Comparison of ENCODE assay signal across 8 mouse cellular contexts in genomic region chr8:83681099-83681498, GRCm38 (mm10). TPM values are rescaled to one million over a fixed set of nuclear protein-coding genes. Genes with fewer than 3 reads are reported as not detected.
DNase-seq lines count a peak whose midpoint lies in the region; ATAC-seq and TF ChIP-seq lines count a peak whose summit lies in the region.

No protein-coding gene starts in this region.

- no peak for TF ChIP-seq CTCF in hindbrain, postnatal 0 days (IDR thresholded peaks at IDR 0.05; ENCODE audit: low read depth)

- WGBS in hindbrain, embryonic 10.5 days = 27% methylated on average over 6 of the region's 6 CpGs
- WGBS in hindbrain, postnatal 0 days = 42% methylated on average over 6 of the region's 6 CpGs
- 28% methylated on average over 6 of the region's 6 CpGs for WGBS in neural tube, embryonic 15.5 days
- WGBS in limb, embryonic 14.5 days = 19% methylated on average over 6 of the region's 6 CpGs

- peaks cover 96% of the 10 kb centered on the region for H3K36me3 ChIP-seq in hindbrain, embryonic 10.5 days
- peaks cover 66% of the 10 kb centered on the region for H3K36me3 ChIP-seq in hindbrain, postnatal 0 days (ENCODE audit: insufficient read depth, low read length)
- H3K36me3 ChIP-seq in neural tube, embryonic 15.5 days = peaks cover 92% of the 10 kb centered on the region
- peaks cover 72% of the 10 kb centered on the region for H3K36me3 ChIP-seq in limb, embryonic 14.5 days (ENCODE audit: control insufficient read depth, insufficient read depth, low read length)

- H3K4me1 ChIP-seq in hindbrain, embryonic 10.5 days (replicated peaks) = peaks cover 12% of the 10 kb centered on the region
- H3K4me1 ChIP-seq in hindbrain, postnatal 0 days (ENCODE audit: insufficient read depth, low read length) = no peaks in the 10 kb centered on the region
- no peaks in the 10 kb centered on the region for H3K4me1 ChIP-seq in neural tube, embryonic 15.5 days
- H3K4me1 ChIP-seq in limb, embryonic 14.5 days (ENCODE audit: control insufficient read depth, insufficient read depth, low read length) = peaks cover 16% of the 10 kb centered on the region

- no peaks in the 10 kb centered on the region for H3K9me3 ChIP-seq in hindbrain, embryonic 10.5 days
- H3K9me3 ChIP-seq in hindbrain, postnatal 0 days (ENCODE audit: low read length) = no peaks in the 10 kb centered on the region
- H3K9me3 ChIP-seq in neural tube, embryonic 15.5 days (replicated peaks) = no peaks in the 10 kb centered on the region
- H3K9me3 ChIP-seq in limb, embryonic 14.5 days (ENCODE audit: control insufficient read depth, low read length) = no peaks in the 10 kb centered on the region

- no peak for TF ChIP-seq POLR2A in limb, embryonic 14.5 days (IDR thresholded peaks at IDR 0.05; ENCODE audit: borderline replicate concordance, extremely low read depth, insufficient read depth, insufficient read length)

- H3K4me2 ChIP-seq in hindbrain, postnatal 0 days (ENCODE audit: low read depth, low read length) = no peak overlapping the region
- H3K4me2 ChIP-seq in neural tube, embryonic 15.5 days = no peak overlapping the region
- no peak overlapping the region; the same call in 1 of the 2 replicates for H3K4me2 ChIP-seq in limb, embryonic 14.5 days (replicated peaks; ENCODE audit: low read depth, low read length, severe bottlenecking)

- no peak overlapping the region for H3K9ac ChIP-seq in hindbrain, postnatal 0 days (replicated peaks; ENCODE audit: low read length)
- no peak overlapping the region for H3K9ac ChIP-seq in neural tube, embryonic 15.5 days (replicated peaks)
- H3K9ac ChIP-seq in limb, embryonic 14.5 days (ENCODE audit: low read depth, low read length, severe bottlenecking) = no peak overlapping the region; the same call in 1 of the 2 replicates

- H3K4me3 ChIP-seq in hindbrain, embryonic 10.5 days = no peak overlapping the region
- H3K4me3 ChIP-seq in hindbrain, postnatal 0 days (ENCODE audit: low read length) = no peak overlapping the region
- no peak overlapping the region for H3K4me3 ChIP-seq in neural tube, embryonic 15.5 days (replicated peaks)
- no peak overlapping the region for H3K4me3 ChIP-seq in limb, embryonic 14.5 days (replicated peaks; ENCODE audit: low read length)

- H3K27me3 ChIP-seq in hindbrain, embryonic 10.5 days (ENCODE audit: insufficient read depth, poor library complexity, severe bottlenecking) = no peaks in the 10 kb centered on the region
- no peaks in the 10 kb centered on the region for H3K27me3 ChIP-seq in hindbrain, postnatal 0 days (ENCODE audit: insufficient read depth, low read length)
- no peaks in the 10 kb centered on the region for H3K27me3 ChIP-seq in neural tube, embryonic 15.5 days (replicated peaks)
- no peaks in the 10 kb centered on the region for H3K27me3 ChIP-seq in limb, embryonic 14.5 days (ENCODE audit: control insufficient read depth, insufficient read depth, low read length)

- ATAC-seq in hindbrain, postnatal 0 days = no peak
- ATAC-seq in neural tube, embryonic 15.5 days (ENCODE audit: low FRiP score) = no peak
- ATAC-seq in limb, embryonic 14.5 days (ENCODE audit: low FRiP score, low read depth) = peak; percentile 64; the same call in 1 of the 2 replicates

- peak; percentile 54 for DNase-seq in hindbrain, embryonic 10.5 days (ENCODE audit: low spot score)
- DNase-seq in hindbrain, postnatal 0 days (ENCODE audit: low spot score) = no peak
- peak; percentile 24 for DNase-seq in neural tube, embryonic 10.5 days (ENCODE audit: extremely low spot score, low spot score)
- DNase-seq in limb, embryonic 14.5 days (ENCODE audit: low spot score) = no peak
- DNase-seq in thymus, postnatal 36 days = no peak
- DNase-seq in testis, postnatal 10 days (ENCODE audit: low spot score) = no peak
- DNase-seq in right cerebral cortex, adult 2 months (ENCODE audit: low spot score in 2 of 2) = no peak

- peak overlapping the region; percentile 51 for H3K27ac ChIP-seq in hindbrain, embryonic 10.5 days
- H3K27ac ChIP-seq in hindbrain, postnatal 0 days = no peak overlapping the region
- no peak overlapping the region; the same call in 1 of the 2 replicates for H3K27ac ChIP-seq in neural tube, embryonic 15.5 days (replicated peaks)
- H3K27ac ChIP-seq in limb, embryonic 14.5 days (replicated peaks; ENCODE audit: low read depth, low read length) = peak overlapping the region; percentile 80

RNA-seq across cellular contexts. Expression of gene Ptger1, which starts 14.6 kb away (rescaled TPM):
- 0.58 and 0.62 TPM in 2 replicates for polyA plus RNA-seq in hindbrain, embryonic 10.5 days (2016; fragmentation: Nextera tagmentation; extraction: Ambion mirVana)
- 2.6 and 4.7 TPM in 2 replicates for total RNA-seq in hindbrain, postnatal 0 days (2014; rRNA removed)
- 0.40 and 0.49 TPM in 2 replicates for polyA plus RNA-seq in hindbrain, postnatal 0 days (2015; fragmentation: Nextera tagmentation; extraction: Ambion mirVana)
- polyA plus RNA-seq in neural tube, embryonic 15.5 days (2015; fragmentation: Nextera tagmentation; extraction: Ambion mirVana) = 0.95 and 1.00 TPM in 2 replicates
- polyA plus RNA-seq in limb, embryonic 14.5 days (2012; rRNA removed) = 2.7 and 2.8 TPM in 2 replicates
- polyA plus RNA-seq in limb, embryonic 14.5 days (2014; fragmentation: Nextera tagmentation; extraction: Ambion mirVana) = 0.40 and 0.83 TPM in 2 replicates

RNA-seq across cellular contexts. Expression of gene Pkn1, which starts 17.9 kb away (rescaled TPM):
- 28.2 and 29.9 TPM in 2 replicates for polyA plus RNA-seq in hindbrain, embryonic 10.5 days (2016; fragmentation: Nextera tagmentation; extraction: Ambion mirVana)
- total RNA-seq in hindbrain, postnatal 0 days (2014; rRNA removed) = 54.7 and 65.6 TPM in 2 replicates
- polyA plus RNA-seq in hindbrain, postnatal 0 days (2015; fragmentation: Nextera tagmentation; extraction: Ambion mirVana) = 18.2 and 21.8 TPM in 2 replicates
- polyA plus RNA-seq in neural tube, embryonic 15.5 days (2015; fragmentation: Nextera tagmentation; extraction: Ambion mirVana) = 24.6 and 25.1 TPM in 2 replicates
- polyA plus RNA-seq in limb, embryonic 14.5 days (2012; rRNA removed) = 46.9 and 47.4 TPM in 2 replicates
- 24.3 and 29.3 TPM in 2 replicates for polyA plus RNA-seq in limb, embryonic 14.5 days (2014; fragmentation: Nextera tagmentation; extraction: Ambion mirVana)

RNA-seq across cellular contexts. Expression of gene Gipc1, which starts 28.6 kb away (rescaled TPM):
- 221 and 240 TPM in 2 replicates for polyA plus RNA-seq in hindbrain, embryonic 10.5 days (2016; fragmentation: Nextera tagmentation; extraction: Ambion mirVana)
- 71.5 and 84.9 TPM in 2 replicates for total RNA-seq in hindbrain, postnatal 0 days (2014; rRNA removed)
- polyA plus RNA-seq in hindbrain, postnatal 0 days (2015; fragmentation: Nextera tagmentation; extraction: Ambion mirVana) = 114 and 121 TPM in 2 replicates
- polyA plus RNA-seq in neural tube, embryonic 15.5 days (2015; fragmentation: Nextera tagmentation; extraction: Ambion mirVana) = 116 and 118 TPM in 2 replicates
- 100 and 102 TPM in 2 replicates for polyA plus RNA-seq in limb, embryonic 14.5 days (2012; rRNA removed)
- polyA plus RNA-seq in limb, embryonic 14.5 days (2014; fragmentation: Nextera tagmentation; extraction: Ambion mirVana) = 134 and 138 TPM in 2 replicates

RNA-seq across cellular contexts. Expression of gene Ddx39, which starts 33.9 kb away (rescaled TPM):
- 253 and 322 TPM in 2 replicates for polyA plus RNA-seq in hindbrain, embryonic 10.5 days (2016; fragmentation: Nextera tagmentation; extraction: Ambion mirVana)
- 36.2 and 44.6 TPM in 2 replicates for total RNA-seq in hindbrain, postnatal 0 days (2014; rRNA removed)
- 72.3 and 75.9 TPM in 2 replicates for polyA plus RNA-seq in hindbrain, postnatal 0 days (2015; fragmentation: Nextera tagmentation; extraction: Ambion mirVana)
- polyA plus RNA-seq in neural tube, embryonic 15.5 days (2015; fragmentation: Nextera tagmentation; extraction: Ambion mirVana) = 86.5 and 117 TPM in 2 replicates
- polyA plus RNA-seq in limb, embryonic 14.5 days (2012; rRNA removed) = 81.1 and 81.3 TPM in 2 replicates
- polyA plus RNA-seq in limb, embryonic 14.5 days (2014; fragmentation: Nextera tagmentation; extraction: Ambion mirVana) = 110 and 111 TPM in 2 replicates

Comparison
In these comparisons a context has a peak if more than half of its experiments do, and no peak if none do; other contexts are left out.
1. DNase-seq: peak in hindbrain, embryonic 10.5 days (single experiment) and neural tube, embryonic 10.5 days (single experiment); none in hindbrain, postnatal 0 days (single experiment), limb, embryonic 14.5 days (single experiment), thymus, postnatal 36 days (0 of 2), testis, postnatal 10 days (single experiment) and right cerebral cortex, adult 2 months (0 of 2).
2. H3K27ac ChIP-seq: peak in hindbrain, embryonic 10.5 days (single experiment) and limb, embryonic 14.5 days (single experiment); none in hindbrain, postnatal 0 days (single experiment) and neural tube, embryonic 15.5 days (single experiment).